Mouse (Mus musculus) spleen, postnatal 36 days (tissue): ENCODE data around the gene Gpt2.

ENCODE experiments used
- DNase-seq, 2 experiments: peaks; one replicate each; pipeline ENCODE4 v3.0.0; 2022; ENCODE audit warnings: low spot score in 2 of 2, mixed read lengths in 1 of 2

The Gpt2 gene

GRCm38 (mm10) chr8:85526105-85526504 lies 33.7 kb downstream of the Gpt2 start:
- DNase-seq: peak; percentile 33 to 34

DNA sequence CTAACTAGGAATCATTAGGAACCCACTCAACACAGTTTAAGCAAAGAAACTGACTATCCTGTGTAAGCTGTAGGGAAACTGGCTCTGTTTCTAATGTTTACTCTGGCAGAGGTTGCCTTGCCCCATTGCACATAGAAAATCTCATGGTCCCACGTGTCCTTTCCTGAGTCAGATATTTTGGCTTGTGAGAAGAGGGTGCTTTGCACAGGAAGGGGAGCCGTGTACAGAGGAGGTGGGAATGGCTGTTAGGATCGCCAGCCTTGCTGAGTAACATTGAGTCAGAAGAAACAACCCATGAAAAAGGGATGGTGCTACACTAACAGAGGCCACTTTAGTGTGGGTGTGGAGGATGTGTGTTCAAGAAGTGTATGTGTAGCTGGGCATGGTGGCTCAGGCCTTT lies 36.6 kb downstream of the Gpt2 start:
- DNase-seq: no peak

- no peak for DNase-seq
Measured at GRCm38 (mm10) chr8:85530717-85531116, 38.3 kb downstream of the Gpt2 start.

GRCm38 (mm10) chr8:85531471-85531870 lies 39.1 kb downstream of the Gpt2 start:
- peak; percentile 20 to 36 for DNase-seq

DNA sequence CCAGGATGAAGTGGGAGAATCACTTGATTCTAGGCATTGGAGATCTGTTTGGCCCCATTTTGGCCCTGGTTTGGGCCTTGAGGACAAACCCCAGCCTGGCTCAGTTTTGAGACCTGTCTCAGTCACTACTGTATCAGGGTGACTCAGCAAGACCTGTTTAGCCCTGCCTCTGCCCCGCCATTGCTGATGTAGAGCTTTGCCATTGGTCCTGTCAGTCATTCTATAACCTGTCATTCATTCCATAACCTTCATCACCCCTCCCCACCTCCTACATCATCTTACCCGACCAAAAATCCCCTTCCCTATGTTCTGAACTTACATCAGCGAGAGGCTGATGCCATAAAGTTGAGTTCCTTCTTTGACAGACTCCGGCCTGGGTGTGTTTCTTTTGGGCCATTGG lies 40.5 kb downstream of the Gpt2 start:
- DNase-seq: no peak

DNA sequence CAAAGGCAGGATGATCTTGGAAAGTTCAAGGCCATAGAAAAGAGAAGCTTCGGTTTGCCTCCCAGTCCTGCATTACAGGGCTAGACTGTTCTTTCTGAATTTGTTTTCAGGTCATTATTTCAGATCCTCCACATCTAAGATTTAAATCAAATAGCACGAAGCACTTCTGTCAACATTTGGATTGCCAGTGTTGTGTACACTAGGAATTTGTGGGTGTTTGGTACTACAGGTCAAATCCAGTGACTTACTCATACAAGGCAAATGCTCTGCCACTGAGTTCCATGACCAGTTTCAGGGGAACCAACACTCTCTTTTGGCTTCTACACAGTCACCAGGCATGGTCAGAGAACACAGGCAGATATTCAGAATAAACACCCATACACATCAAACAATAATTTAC lies 41.1 kb downstream of the Gpt2 start:
- no peak for DNase-seq

DNA sequence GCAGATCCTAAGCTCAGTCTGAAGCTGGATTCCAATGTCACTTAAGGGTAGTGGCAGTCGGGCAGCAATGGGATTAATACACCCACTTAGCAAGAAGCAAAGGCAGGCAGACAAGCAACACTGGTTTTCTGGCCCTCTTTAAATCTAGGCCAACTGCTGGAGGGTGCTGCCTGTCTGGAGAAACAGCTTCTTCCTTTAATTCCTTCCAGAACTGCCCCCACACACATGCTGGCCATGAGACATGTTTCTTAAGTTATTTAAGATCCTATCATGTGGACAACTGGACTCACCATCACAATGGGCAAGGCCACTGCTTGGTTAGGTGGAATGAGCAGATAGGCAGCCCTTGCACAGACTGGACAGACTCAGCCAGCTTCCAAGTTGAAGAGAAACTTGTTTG lies 41.8 kb downstream of the Gpt2 start:
- DNase-seq: no peak

- no peak for DNase-seq
Measured at GRCm38 (mm10) chr8:85536332-85536731, 44.0 kb downstream of the Gpt2 start.

DNA sequence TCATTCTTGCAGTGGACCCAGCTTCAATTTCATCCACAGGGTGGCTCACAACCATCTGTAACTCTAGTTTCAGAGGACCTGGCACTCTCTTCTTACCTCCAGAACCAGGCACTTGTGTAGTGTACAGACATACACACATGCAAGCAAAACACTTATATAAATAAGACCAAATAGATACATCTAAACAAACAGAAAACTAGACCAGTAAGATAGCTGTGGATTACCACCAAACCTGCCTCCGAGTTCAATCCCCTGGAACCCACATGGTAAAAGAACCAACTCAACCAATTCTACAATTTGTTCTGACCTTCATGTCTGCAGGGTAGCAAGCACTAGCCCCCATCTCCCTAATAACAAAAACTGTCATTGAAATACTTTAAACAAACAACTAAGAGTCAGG lies 59.6 kb downstream of the Gpt2 start:
- no peak for DNase-seq

DNA sequence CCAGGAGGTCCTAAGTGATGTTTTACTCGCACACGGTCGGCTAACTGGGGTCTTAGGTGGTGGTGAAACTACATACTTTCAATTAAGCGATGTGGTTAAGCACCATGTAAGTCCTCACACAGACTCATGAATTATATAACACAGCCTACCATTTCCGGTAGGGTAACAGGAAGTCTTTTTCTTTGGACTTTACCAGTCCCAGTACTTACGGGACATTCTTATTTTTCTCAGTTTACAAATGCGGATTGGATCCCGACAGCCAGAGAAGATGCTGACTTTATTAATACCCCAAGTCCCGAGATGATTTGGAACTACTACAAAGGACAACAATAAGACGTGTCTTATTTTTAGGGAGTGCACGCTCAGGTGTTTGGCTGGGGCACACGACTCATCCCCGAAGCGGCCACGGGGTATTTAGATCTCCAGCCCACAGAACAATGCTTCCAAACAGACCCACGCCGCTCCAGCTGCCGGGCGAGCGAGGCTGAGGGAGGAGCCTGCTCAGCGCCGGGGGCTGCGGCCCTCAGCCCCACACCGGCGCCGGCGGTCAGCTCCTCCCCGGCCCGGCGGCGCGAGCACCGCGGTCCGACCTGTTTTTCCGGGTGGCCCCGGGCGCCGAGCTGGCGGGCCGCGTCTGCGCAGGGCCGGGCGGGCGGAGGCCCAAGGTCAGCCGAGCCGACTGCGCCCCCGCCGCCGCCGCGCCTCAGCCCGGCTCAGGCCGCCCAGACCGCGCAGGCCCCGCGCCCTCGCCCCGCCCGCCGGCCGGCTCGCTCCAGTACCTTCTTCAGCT lies 62.2 kb downstream of the Gpt2 start:
- peak; percentile 8 to 31 for DNase-seq

GRCm38 (mm10) chr8:85555181-85556145 lies 63.1 kb downstream of the Gpt2 start, which contains the start of gene Dnaja2:
Gene Dnaja2, minus strand, starts transcription at chr8:85555344.
- peak; percentile 84 to 85 for DNase-seq

- no peak for DNase-seq
Measured at GRCm38 (mm10) chr8:85556986-85557600, 64.7 kb downstream of the Gpt2 start.

DNA sequence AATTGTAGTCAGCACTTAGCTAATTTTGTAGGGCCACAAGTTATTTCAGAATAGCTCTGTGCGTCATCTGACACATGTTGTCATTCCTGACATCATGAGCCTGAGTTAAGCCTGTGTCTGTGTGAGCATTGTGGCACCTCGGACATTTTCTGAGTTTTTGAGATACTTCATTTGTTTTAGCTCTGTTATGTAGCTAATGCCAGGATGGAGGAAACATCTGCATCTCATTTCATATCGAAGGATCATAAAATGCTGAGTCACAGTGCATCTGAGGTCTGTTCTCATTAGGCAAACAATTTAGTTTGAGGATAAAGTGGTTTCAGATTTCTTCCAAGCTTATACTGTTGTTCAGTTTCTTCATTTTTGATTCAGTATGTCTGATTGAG lies 65.2 kb downstream of the Gpt2 start:
- DNase-seq: no peak

GRCm38 (mm10) chr8:85559201-85559600 lies 66.8 kb downstream of the Gpt2 start:
- peak; percentile 19 to 27 for DNase-seq

DNA sequence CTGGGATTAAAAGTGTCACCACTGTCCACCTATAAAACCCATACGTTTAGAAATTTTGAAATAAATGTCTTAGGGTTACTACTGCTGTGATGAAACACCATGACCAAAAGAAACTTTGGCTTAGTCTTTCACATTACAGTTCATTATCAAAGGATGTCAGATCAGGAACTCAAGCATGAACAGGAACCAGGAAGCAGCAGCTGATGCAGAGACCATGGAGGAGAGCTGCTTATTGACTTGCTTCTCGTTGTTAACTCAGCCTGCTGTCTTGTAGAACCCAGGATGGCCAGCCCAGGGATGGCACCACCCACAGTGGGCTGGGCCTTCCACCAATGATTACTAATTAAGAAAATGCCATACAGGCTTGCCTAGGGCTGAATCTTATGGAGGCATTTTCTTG lies 67.6 kb downstream of the Gpt2 start:
- no peak for DNase-seq

DNA sequence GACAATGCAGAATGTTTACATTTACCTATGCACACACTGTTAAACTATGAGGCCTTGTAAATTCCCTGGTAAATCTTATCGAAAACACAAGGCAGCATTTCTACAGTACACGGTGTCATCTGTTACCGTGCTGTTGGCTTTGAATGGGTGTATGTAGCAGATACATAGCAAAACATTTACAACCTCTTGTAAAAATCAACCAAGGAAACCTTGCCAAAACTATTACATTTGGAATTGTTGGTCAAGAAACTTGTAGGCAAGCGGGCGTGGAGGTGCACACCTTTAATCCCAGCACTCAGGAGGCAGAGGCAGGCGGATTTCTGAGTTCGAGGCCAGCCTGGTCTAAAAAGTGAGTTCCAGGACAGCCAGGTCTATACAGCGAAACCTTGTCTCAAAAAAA lies 71.0 kb downstream of the Gpt2 start:
- DNase-seq: no peak

- no peak for DNase-seq
Measured at GRCm38 (mm10) chr8:85565186-85565585, 72.8 kb downstream of the Gpt2 start.

- no peak for DNase-seq
Measured at GRCm38 (mm10) chr8:85567801-85568200, 75.4 kb downstream of the Gpt2 start.

DNA sequence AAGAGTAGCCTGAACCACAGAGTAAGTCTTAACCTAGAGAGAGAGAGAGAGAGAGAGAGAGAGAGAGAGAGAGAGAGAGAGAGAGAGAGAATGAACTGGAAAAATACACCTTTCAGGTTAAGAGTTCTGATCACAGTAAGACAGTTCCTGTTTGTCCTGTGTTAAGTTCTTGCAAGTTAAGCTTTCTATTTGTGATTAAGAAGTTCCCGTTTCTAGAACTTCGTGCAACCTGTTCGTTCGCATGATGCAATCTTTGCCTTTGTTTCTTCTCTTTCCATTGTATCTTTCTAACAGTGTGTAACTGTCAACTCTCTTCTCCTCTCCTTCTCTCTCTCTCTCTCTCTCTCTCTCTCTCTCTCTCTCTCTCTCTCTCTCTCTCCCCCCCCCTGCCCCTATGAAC lies 78.1 kb downstream of the Gpt2 start:
- DNase-seq: no peak

DNA sequence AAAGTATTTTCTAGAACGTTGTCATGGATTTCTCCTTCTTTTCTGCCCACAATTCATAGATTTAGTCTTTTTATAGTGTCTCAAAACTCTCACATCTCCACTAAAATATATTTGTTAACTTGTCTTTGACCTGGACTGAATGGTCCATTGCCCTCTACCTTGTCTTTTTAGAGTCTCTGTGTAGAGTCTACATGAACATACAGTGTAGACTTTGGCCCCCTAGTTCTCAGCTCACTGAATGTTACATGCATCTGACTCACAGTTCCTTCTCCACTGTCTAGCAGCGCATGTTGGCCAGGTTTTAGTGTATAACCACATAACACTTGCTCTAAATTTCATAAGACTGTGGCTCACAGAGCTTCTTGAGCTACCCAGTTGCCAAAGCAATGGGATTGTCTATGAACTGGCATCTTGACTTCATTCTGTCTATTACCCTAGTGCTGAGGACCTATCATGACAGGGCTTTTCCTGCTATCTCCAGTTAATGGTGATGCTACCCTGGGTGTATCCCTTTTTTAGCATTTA lies 81.7 kb downstream of the Gpt2 start:
- no peak for DNase-seq
